Mouse (Mus musculus): ENCODE data around the gene Psat1.

The Psat1 gene

DNA sequence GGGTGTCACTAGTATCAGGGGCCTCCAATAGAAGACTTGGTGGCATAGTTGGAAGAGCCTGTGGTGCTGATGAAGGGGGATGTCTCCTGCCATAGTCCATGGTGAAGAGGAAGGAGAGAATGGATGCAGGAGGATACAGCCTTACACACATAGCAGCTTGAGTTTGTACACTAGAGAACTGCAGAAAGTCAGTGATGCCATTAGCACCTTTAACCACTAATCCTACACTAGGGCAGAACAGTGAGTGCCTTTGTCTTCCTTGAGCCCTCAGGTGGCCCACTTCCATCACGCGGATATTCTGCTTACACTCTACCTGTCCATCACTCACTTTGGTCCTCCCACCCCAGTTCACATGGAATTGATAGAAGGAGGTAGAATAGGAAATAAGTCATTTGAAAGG lies 83.0 kb downstream of the Psat1 start:
- DNase-seq (ENCODE audit: low spot score): no peak

DNA sequence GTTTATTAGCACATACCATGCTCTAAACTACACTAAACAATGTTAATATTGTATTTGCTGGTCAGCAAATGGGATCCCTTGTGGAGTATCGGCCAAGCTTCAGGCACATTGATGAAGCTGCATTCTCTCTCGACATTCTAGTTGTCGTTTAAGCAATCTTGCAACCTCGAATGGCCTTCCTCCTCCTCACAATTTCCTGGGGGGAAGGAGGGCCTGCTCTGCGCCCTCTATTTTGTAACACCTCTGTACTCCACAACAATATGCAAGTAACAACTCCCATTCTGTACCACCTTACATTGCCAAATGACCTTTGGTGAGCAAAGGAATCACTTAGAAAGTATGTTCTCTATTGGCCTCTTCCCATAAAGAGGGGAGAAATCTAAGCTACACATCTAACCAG lies 91.8 kb downstream of the Psat1 start:
- DNase-seq (ENCODE audit: low spot score): no peak
